Mouse (Mus musculus) C2C12 (cell line): Measurements from ENCODE around the gene Tdrd12. TPM values are rescaled to one million over a fixed set of nuclear protein-coding genes. Genes with fewer than 3 reads are reported as not detected.
"Not testable (repeated sequence)": the region's sequence is repeated elsewhere in the genome, so short reads cannot be mapped to it uniquely, and the experiment has no call there.

ENCODE experiments used
- H3K27me3 ChIP-seq: one replicate; pipeline ENCODE4 v1.6.1; 2011; ENCODE audit not compliant: control insufficient read depth, insufficient read depth, insufficient read length
- H3K36me3 ChIP-seq: one replicate; pipeline ENCODE4 v1.6.1; 2011; ENCODE audit not compliant: control insufficient read depth, insufficient read depth
- H3K4me3 ChIP-seq: one replicate; pipeline ENCODE4 v1.5.1; 2011; ENCODE audit warnings: mild to moderate bottlenecking, control low read depth; ENCODE audit not compliant: poor library complexity, insufficient read depth, severe bottlenecking
- H3K79me2 ChIP-seq: one replicate; pipeline ENCODE4 v1.6.1; 2011; ENCODE audit not compliant: control insufficient read depth, insufficient read depth
- H3K79me3 ChIP-seq: one replicate; pipeline ENCODE4 v1.6.1; 2011; ENCODE audit warnings: low read depth, control low read depth
- H3ac ChIP-seq: one replicate; pipeline ENCODE3; 2011; ENCODE audit warnings: low read depth; ENCODE audit not compliant: control insufficient read depth, insufficient read length
- CEBPB ChIP-seq: IDR thresholded peaks from one replicate; pipeline ENCODE4 v1.6.1; 2011; ENCODE audit warnings: low read depth, mild to moderate bottlenecking, control low read depth, moderate library complexity
- CTCF ChIP-seq: IDR thresholded peaks from one replicate; pipeline ENCODE4 v1.5.1; 2011; ENCODE audit not compliant: control insufficient read depth, insufficient read depth, insufficient read length
- FOSL1 ChIP-seq: IDR thresholded peaks from one replicate; pipeline ENCODE4 v1.8.0; 2011; ENCODE audit warnings: mild to moderate bottlenecking, low read length; ENCODE audit not compliant: poor library complexity, insufficient read depth, severe bottlenecking
- MAX ChIP-seq: IDR thresholded peaks from one replicate; pipeline ENCODE4 v1.6.1; 2011; ENCODE audit warnings: mild to moderate bottlenecking, control low read depth
- MYOD1 ChIP-seq: IDR thresholded peaks from one replicate; pipeline ENCODE4 v1.6.1; 2011; ENCODE audit warnings: low read depth; ENCODE audit not compliant: control insufficient read depth, insufficient read length
- MYOG ChIP-seq: IDR thresholded peaks from one replicate; pipeline ENCODE4 v1.6.1; 2011; ENCODE audit not compliant: control insufficient read depth, insufficient read length; ENCODE audit errors: extremely low read depth
- USF1 ChIP-seq: IDR thresholded peaks from one replicate; pipeline ENCODE4 v1.6.1; 2011; ENCODE audit warnings: low read depth, mild to moderate bottlenecking, control low read depth, moderate library complexity
- polyA plus RNA-seq: library from polyadenylated mRNA; unstranded; fragments of >200 nt; fragmentation: generic; extraction: Trizol; gene quantifications from one replicate; pipeline ENCODE4 v1.2.1, GENCODE M21; 2012; ENCODE audit warnings: missing spikeins

Tdrd12 gene
- polyA plus RNA-seq, 1 experiment, result not detected

DNA sequence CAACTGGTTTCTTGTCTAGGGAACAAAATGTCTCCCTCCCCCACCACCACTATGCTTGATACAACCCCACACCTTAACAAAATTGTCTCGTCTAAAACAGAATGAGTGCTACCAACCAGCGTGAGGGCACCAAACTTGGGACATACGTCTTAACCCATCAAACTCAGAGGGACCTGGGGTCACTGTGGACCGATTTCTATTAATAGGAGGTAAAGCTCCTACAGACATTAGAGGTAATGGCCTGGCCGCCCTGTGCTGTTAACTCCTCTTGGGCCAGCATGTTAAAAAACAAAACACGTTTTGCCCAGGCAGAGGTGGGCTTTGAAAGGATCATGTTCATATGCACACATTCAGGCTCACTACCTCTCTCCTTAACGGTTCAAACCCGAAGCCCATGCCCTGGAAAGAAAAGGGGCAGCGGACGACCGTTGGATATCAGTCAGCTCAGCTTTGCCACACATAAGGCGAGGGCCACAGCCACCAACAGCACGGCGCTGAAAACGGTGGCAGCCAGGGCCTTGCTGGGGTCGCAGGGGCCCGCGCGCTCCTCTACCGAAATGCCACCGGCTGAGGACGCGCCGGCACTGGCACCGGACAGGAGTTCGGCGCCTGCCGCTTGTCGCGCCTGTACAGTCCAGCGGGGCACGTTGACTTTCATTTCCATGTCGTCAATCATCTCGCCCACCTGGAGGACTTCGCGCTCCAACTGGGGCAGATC is 46.7 kb upstream of the Tdrd12 start:
- no peak for TF ChIP-seq FOSL1
- no peak for TF ChIP-seq MAX
- no peak for TF ChIP-seq MYOG
- no peak for TF ChIP-seq CEBPB
- no peak for TF ChIP-seq MYOD1
- no peak for TF ChIP-seq CTCF
- no peak for TF ChIP-seq USF1
- H3K4me3 ChIP-seq, result no peak overlapping the region
- H3K79me2 ChIP-seq, result peaks cover 29% of the 10 kb centered on the region

DNA sequence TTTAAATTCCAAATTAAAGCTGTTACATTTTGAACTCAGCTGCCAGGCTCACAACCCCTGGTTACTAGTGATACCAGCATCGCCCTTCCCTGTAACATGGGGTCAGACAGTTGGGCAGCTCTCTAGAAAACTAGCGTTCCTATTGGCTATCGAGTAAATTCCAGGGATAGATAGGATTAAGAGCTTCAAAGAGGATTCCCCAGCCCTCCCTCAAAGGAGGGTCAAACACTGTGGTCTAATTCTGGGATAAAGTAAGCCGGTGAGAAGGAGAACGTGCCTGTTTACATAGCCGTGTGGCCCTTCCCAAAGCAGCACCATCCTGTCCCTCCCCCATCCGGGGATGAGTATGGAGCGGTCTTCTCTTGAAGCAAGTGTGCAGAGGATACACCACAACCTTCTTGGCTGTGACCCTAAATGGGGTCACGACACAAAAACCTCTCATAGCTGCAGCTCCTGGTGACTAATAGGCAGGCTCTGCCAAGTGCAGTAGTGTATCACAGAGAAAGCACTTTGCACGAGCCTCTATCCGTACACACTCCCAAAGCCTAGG is 46.0 kb upstream of the Tdrd12 start:
- no peak overlapping the region for H3K4me3 ChIP-seq
- no peak overlapping the region for H3ac ChIP-seq
- H3K36me3 ChIP-seq, result no peaks in the 10 kb centered on the region
- peaks cover 5% of the 10 kb centered on the region for H3K79me3 ChIP-seq
- H3K27me3 ChIP-seq, result peaks cover 26% of the 10 kb centered on the region
- TF ChIP-seq MYOD1, result no peak
- no peak for TF ChIP-seq FOSL1
- no peak for TF ChIP-seq MAX
- TF ChIP-seq CEBPB, result no peak
- no peak for TF ChIP-seq MYOG
- TF ChIP-seq CTCF, result no peak
- TF ChIP-seq USF1, result no peak
- peaks cover 24% of the 10 kb centered on the region for H3K79me2 ChIP-seq

More for the DNA sequence above, 46.7 kb upstream of the Tdrd12 start:
- Histone ChIP-seq H3K79me3 (peaks cover 7% of the 10 kb centered on the region), H3K36me3 (no peaks in the 10 kb centered on the region), H3K27me3 (peaks cover 24% of the 10 kb centered on the region), H3ac (no peak overlapping the region)

DNA sequence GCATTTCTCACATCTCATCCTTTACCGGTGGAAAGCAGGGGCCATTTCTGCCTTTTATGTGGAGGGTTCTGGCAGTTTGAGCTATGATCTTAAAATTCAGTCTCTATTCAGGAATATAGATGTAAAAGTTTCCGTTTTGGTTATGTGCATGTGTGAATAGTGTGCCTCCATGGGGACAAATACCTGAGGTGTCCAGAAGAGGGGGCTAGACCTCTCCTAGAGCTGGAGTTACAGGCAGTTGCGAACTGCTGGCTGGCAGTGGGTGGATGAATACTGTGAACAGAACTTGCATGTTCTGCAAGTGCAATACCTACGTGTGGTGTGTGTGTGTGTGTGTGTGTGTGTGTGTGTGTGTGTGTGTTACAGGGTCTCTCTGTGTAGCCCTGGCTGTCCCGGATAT is 45.2 kb upstream of the Tdrd12 start:
- Histone ChIP-seq H3K79me2 (peaks cover 15% of the 10 kb centered on the region), H3K27me3 (peaks cover 33% of the 10 kb centered on the region), H3K36me3 (no peaks in the 10 kb centered on the region), H3ac (no peak overlapping the region), H3K79me3 (peaks cover 2% of the 10 kb centered on the region), H3K4me3 (no peak overlapping the region)
- TF ChIP-seq MYOG, result no peak
- no peak for TF ChIP-seq FOSL1
- no peak for TF ChIP-seq CEBPB
- TF ChIP-seq MAX, result no peak
- no peak for TF ChIP-seq USF1
- no peak for TF ChIP-seq CTCF

DNA sequence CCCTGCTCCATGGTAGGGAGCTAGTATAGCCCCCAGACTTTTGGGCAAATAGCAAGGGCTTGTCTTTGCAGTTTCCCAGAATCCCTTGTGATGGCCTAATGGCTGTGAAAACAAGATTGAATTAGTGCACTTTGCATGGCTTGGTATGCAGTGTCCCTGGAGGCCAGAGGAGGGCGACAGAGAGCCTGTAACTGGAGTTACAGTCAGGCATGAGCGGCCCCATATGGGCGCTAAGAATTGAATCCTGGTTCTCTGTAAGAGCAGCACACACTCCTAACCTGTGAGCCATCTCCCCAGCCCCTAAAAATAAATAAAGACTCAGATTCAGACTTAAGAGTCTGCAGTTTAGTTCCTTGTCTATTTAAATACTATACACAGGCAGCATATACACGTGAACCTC is 42.3 kb upstream of the Tdrd12 start:
- Histone ChIP-seq H3K79me3 (no peaks in the 10 kb centered on the region), H3K4me3 (no peak overlapping the region), H3ac (no peak overlapping the region), H3K79me2 (no peaks in the 10 kb centered on the region), H3K36me3 (no peaks in the 10 kb centered on the region), H3K27me3 (peaks cover 36% of the 10 kb centered on the region)
- TF ChIP-seq CEBPB, result no peak
- TF ChIP-seq CTCF, result peak; percentile 5
- no peak for TF ChIP-seq MYOD1
- no peak for TF ChIP-seq MAX
- TF ChIP-seq MYOG, result no peak
- no peak for TF ChIP-seq USF1
- TF ChIP-seq FOSL1, result no peak

DNA sequence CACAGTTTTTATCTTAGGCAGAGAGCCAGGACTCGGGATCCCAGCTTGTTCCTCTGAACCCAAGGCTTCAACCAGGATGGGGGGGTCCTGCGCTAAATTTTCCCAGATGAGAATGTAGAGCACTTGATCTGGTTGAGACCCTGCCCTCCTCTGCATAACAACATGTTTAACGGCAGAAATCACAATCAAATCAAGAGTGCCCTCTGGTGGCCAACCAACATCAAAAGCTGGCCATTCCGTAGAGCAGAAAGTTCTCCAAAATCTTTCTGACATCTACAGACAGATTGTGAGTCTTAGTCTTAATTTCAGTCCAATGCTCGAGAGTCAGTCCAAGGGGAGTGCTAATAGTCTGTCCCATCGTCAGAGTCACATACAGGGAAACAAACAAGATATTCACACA is 33.3 kb upstream of the Tdrd12 start:
- H3K4me3 ChIP-seq, H3K36me3 ChIP-seq, H3K79me2 ChIP-seq, H3K79me3 ChIP-seq, H3ac ChIP-seq: not testable (repeated sequence)
- peaks cover 11% of the 10 kb centered on the region for H3K27me3 ChIP-seq

DNA sequence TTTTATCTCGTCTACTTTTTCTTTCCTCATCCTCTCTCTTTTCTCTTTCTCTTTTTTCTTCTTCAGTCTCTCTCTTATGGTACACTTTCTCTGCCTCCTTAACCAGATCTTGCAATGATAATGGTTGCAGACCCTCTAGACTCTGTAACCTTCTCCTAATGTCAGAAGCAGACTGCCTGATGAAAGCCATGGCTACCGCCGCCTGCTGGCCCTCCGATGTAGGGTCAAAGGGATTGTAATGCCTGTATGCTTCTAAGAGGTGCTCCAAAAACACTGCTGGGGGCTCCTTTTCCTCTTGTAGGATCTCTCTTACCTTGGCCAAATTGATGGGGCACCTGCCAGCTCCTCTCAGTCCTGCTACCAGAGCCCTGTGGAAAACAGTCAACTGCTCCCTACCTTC is 32.2 kb upstream of the Tdrd12 start:
- H3K4me3 ChIP-seq, H3K79me3 ChIP-seq, H3K79me2 ChIP-seq, H3ac ChIP-seq, H3K36me3 ChIP-seq: not testable (repeated sequence)
- H3K27me3 ChIP-seq, result peaks cover 11% of the 10 kb centered on the region

DNA sequence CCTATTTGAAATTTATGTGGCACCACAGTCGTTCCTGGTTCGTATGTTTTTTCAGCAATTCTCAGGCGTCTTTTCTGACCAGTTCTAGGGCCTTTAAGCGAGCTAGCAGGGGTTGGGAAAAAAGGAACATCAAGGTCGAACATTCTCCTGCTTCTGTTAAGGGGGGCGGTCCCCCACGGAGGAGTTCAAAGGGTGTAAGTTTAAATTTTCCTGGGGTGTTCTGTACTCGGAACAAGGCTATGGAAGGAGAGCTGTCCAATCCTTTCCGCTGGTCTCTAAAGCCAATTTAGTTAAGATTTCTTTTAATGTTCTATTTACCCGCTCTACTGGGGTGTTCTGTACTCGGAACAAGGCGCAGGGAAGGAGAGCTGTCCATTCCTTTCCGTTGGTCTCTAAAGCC is 28.4 kb upstream of the Tdrd12 start:
- H3ac ChIP-seq, H3K4me3 ChIP-seq, H3K79me3 ChIP-seq, H3K79me2 ChIP-seq, H3K36me3 ChIP-seq: not testable (repeated sequence)
- peaks cover 21% of the 10 kb centered on the region for H3K27me3 ChIP-seq

DNA sequence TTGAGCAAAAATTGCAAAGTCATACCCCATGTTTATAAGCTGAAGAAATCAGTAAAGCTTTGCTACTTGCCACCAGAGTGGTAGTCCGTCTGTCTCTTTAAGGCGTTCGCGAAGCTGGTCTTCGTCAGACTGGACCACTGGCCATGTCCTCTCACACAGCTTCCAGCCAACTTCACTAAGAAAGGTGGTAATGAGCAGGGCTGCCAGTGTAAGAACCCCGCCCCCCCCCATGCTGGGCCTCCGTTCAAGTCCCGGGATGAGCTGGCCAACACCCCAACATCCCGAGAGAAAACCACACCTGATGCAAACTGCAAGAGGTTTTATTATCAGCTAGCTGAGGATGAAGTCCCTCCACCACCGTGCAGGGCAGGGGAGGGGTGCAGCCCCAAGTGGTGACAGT is 27.3 kb upstream of the Tdrd12 start:
- H3ac ChIP-seq, H3K79me3 ChIP-seq, H3K79me2 ChIP-seq, H3K4me3 ChIP-seq, H3K36me3 ChIP-seq: not testable (repeated sequence)
- peaks cover 24% of the 10 kb centered on the region for H3K27me3 ChIP-seq
